Mouse (Mus musculus) cerebellum, adult (tissue): ENCODE data around the gene Crybg2.

ENCODE experiments used
- ATAC-seq: cut with Nextera tagmentation; 2 replicates; pipeline ENCODE4 v1.9.2; 2017; ENCODE audit warnings: mild to moderate bottlenecking, moderate library complexity, mixed read lengths; ENCODE audit not compliant: insufficient number of reproducible peaks, low FRiP score, low TSS enrichment

Gene Crybg2

DNA sequence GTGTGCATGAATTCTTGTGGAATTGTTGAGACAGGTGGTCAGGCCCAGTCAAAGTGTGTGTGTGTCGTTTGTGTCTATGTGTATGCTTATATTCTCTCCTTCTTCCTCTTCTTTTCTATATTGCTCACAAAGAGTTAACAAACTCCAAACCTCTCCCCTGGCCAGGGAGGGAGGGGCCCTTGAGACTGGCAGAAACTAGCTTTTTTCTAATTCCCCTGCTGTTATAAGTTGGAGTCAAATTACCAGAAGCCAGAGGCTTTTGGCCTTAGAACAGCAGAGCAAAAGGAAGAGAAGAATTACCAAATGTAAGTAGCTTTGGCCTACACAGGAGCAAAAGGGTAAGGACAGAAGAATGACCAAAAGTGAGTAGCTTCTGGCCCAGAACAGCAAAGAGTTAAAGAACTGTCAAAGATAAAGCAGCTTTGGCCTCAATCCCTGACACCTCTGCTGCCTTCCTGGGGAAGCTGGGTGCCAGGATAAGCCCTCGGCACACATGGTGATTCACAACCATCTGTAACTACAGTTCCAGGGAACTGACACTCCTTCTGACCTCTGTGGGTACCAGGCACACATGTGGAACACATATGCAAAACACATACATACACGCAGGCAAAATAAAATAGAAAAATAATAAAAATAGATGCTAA lies 75.8 kb downstream of the Crybg2 start:
- ATAC-seq, result no peak

DNA sequence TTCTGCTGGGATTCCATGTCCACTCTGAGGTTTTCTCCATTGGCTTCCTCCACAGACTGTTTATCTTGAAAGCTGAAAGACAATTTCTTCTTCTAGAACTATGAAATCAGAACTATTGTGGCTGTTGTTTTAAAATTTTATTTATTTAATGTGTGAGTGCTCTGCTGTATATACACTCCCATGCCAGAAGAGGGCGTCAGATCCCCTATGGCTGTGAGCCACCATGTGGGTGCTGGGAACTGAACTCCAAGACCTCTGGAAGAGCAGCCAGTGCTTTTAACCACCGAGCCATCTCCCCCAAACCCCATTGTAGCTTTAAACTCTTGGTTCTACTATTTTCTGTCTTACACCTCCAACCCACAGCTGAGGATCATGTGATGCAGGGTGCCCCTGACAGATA lies 78.2 kb downstream of the Crybg2 start:
- no peak for ATAC-seq
